Mouse (Mus musculus) adrenal gland, postnatal 4 days (tissue): ENCODE measurements at regions not wholly inside any gene's neighbourhood (a gene's known extent, or its start where the extent isn't known, plus 50 kb on each side); places are given as distances from the start of the nearest gene placed in this dataset.

Experiments
- DNase-seq, 2 experiments: peaks; one replicate each; pipeline ENCODE4 v3.0.0; 2021 to 2022; ENCODE audit warnings: low spot score in 2 of 2, mixed read lengths in 2 of 2

DNA sequence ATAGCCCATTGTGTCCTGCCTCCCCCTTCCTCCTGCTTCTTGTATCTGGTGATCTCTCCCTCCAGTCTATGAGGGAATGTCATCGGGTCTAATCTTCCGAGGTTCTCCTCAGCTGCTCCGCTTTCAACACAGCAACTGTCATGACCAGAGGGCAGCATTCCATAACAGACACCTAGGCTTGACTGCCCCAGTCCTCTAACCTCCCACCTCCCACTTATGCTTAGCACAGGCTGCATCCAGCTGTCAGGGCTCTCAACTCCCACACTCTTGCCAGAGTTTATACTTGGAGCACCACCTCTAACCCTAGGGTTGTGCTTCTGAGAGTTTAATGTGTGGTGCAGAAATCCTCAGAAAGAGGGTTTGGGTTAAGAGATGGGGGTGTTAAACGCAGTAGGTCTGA is 137.9 kb upstream of the Rbms1 start:
- no peak for DNase-seq

DNA sequence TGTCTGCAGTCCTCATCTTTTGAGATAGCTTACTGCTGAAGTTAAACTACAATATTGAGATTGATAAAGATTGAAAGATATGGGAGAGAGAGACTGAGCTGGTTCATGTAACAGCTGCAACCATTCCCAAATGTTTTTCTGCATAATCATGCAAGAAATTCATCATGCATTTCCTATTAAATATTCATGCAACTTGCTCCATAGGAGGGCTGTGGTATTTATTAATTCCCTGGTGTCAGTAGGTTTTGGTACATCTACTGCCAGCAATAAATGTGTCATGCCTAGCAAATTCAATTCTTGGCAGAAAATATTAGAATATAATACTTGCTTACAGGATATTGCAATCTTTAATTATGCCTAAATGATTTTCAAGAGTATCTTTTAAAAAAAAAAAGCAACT is 125.5 kb upstream of the Rbms1 start:
- DNase-seq: no peak

DNA sequence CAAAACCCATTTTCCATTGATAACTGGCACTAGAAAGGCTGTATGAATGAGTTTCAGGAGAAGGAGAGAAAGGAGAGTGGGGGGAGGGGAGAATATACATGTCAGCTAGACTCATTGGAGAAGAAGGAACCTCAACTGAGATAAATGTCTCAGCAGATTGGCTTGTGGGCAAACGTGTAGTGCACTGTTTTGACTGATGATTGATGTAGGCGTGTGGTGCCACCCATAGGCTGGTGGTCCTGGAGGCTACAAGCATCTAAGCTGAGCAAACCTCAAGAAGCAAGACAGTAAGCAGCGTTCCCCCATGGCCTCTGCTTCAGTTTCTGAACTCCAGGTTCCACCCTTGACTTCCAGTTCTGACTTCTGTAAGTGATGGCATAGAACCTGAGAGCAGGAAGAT is 121.8 kb upstream of the Rbms1 start:
- DNase-seq: no peak

GRCm38 (mm10) chr2:61083100-61083499 is 120.1 kb upstream of the Rbms1 start:
- DNase-seq: no peak

- DNase-seq: no peak
These were observed 119.6 kb upstream of the Rbms1 start for GRCm38 (mm10) chr2:61082640-61083039.

GRCm38 (mm10) chr2:61080006-61080405 is 117.0 kb upstream of the Rbms1 start:
- DNase-seq: no peak

GRCm38 (mm10) chr2:61071025-61071424 is 108.0 kb upstream of the Rbms1 start:
- DNase-seq: no peak

GRCm38 (mm10) chr2:61067877-61068276 is 104.9 kb upstream of the Rbms1 start:
- no peak for DNase-seq

DNA sequence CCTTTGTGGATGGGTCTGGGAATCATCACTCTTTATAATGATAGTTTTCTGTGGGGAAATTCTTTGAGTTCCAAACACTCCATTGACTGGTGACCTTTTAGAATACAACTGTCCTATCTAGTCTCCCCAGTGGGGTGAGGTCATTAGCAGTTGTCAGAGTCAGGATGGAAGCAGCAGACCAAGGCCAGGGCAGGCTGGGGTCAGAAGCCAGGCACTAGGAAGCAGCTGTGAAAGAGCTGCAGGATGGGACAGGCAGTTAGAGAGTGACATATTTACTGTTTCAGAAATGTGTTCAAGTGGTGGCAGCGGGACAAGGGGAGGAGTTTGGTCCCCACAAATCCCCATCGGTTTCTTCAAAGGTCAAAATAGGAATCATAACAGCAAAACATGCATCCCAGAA is 99.1 kb upstream of the Rbms1 start:
- no peak for DNase-seq

GRCm38 (mm10) chr2:61060906-61061305 is 97.9 kb upstream of the Rbms1 start:
- no peak for DNase-seq

DNA sequence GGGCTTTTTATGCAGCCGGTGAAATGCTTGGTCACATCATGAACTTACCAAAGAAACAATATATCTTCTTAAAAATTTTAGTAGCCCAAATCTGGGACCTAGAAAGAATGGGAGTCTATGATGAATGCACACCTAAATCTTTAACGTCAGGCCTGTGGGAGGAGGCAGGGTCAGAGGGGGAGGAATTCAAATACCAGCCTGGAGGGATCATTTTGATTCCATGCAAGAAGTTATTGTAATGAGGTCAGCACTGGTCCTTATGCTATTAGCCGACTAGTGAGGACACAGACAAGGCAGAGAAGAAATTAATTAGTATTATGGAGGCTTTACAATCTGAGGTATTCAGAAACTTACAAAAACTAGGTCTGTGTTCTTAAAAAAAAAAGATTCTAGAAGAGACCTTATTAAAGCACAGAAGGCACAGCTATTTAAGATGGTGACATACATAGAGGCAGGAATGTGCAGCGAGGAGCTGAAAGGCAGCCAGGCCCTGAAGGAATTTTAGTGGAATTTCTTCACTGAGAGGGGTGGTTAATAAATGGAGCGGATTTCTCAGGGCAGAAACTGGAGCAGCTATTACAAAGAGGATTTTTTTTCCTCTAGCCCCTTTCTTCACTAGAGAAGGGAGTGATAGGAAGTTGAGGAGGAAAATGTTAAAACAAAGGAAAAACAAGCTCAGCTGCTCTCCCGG is 95.7 kb upstream of the Rbms1 start:
- DNase-seq: no peak

GRCm38 (mm10) chr2:61052296-61052695 is 89.3 kb upstream of the Rbms1 start:
- no peak for DNase-seq

GRCm38 (mm10) chr2:61051808-61052207 is 88.8 kb upstream of the Rbms1 start:
- DNase-seq: no peak

GRCm38 (mm10) chr2:61046111-61046767 is 83.2 kb upstream of the Rbms1 start:
- no peak for DNase-seq

DNA sequence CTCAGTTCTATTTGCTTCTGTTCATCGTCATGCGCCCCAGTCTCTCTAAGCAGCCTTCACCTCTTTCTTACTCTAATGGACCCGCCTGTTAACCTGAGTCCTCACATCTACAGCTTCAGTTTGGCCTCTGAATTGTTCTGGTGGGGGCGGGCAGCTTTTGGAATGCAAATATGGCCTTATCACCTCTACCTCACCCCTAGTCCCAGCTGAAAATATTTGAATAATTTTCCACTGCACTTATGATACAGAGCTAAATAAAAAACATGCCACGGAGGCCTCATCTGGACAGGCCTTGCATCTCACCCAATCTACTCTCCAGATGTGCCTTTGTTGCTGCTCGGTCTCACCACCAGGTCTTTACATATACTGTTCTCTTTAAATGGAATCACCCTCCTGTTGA is 82.5 kb upstream of the Rbms1 start:
- no peak for DNase-seq

DNA sequence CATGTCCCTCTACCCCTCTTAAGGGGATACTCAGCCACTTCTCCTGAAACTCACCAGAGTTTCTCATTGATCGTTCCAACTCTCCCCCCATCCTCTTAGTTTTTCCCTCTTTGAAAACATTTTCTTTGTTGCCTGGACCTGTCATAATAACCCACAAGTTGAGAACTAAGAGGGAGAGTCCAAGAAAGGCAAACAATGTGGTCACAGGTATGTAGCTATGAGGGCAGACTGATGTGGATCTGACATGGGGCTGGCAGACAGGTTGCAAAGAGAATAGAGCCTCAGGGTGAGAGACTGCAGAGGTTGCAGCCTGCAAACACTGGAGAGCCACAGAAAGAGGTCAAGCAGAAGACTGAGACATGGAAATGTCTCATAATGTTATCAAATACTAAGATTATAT is 69.9 kb upstream of the Rbms1 start:
- DNase-seq: no peak

DNA sequence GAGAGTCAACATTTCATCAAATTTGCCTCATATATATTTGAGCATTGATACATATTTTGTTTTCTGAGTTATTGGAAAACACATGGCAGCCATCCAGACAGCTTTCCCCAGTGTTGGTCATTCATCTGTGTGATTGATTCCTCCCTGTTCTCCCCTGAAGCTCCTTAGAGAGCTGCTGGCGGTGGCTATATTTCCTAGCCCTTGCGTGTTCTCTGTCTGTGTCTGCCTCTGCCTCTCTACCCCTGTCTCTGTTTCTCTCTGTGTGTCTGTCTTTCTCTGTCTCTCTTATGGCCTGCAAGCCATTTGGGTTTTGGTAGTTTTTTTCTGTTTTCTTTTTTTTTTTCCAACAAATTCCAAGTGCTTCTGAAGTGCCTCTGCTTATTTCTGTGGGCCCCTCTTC is 66.7 kb upstream of the Rbms1 start:
- DNase-seq: no peak

DNA sequence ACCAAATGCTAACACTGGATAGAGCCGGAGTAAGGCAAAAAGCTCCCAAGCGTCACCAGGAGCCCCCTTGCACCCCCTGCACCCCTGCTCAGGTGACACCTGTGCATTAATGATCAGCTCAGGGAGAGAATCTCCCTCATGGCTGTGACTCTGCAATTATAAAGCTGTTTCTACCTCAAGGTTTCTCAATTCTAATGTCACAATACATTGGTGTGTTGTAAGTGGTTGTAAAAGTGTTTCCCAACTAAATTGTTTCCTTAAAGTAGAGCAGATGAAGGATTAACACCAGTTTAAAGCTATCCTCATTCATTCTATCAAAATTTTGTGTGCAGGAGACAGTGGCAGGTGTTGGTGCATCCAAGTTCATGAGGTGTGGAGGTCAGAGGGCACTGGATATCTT is 65.6 kb upstream of the Rbms1 start:
- DNase-seq: no peak

DNA sequence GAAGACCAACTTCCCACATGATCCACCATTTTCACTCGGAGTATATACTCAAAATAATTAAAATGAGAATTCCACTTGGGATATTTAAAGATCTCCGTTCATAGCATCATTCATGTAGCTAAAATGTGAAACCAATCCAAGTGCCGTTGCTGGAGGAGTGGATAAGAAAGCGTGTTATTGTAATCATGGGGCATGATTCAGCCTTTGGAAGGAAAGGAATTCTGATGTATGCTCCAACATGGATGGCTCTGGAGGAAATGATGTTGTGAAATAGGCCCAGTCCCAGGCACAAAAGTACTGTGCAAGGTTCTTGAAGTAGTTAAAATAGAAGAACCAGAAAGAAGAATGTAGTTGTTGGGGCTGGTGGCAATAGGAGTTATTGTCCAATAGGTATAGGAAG is 64.7 kb upstream of the Rbms1 start:
- DNase-seq: no peak

- DNase-seq: no peak
These were observed 59.4 kb upstream of the Rbms1 start for GRCm38 (mm10) chr2:61022411-61022810.

- DNase-seq: no peak
These were observed 57.8 kb upstream of the Rbms1 start for GRCm38 (mm10) chr2:61020791-61021190.

DNA sequence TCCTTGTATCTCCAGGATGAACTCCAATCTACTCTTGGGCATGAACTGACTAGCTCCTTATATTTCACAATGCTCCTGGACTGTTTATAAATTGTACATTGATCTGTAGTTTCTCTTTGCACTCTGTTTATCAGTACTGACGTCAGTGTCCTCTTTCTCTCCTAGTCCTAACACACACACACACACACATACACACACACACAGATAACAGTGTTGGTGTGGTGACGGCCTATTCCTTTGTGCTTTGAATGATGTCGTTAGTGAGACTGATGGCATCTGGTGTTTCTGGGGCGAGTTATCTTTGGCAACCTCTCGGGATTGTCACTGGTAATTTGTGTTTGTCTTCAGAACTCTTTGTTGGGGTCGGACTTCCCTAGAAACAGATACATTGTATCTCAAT is 50.0 kb upstream of the Rbms1 start:
- no peak for DNase-seq
